Mouse (Mus musculus) limb, embryonic 13.5 days (tissue): Measurements from ENCODE around the gene Rab2b. TPM values are rescaled to one million over a fixed set of nuclear protein-coding genes. Genes with fewer than 3 reads are reported as not detected.

ENCODE experiments used
- ATAC-seq: fragments of 200-750 bp; cut with Nextera tagmentation; 2 replicates; pipeline ENCODE4 v1.8.0; 2017; ENCODE audit warnings: low read depth, moderate number of reproducible peaks, moderate TSS enrichment; ENCODE audit not compliant: low FRiP score
- H3K27ac ChIP-seq: fragments of 300-500 bp; sonication (generic); 2 replicates; pipeline ENCODE4 v1.5.1; 2015; ENCODE audit warnings: inconsistent platforms, mild to moderate bottlenecking, moderate library complexity
- H3K27me3 ChIP-seq: fragments of 300-500 bp; sonication (generic); 2 replicates; pipeline ENCODE4 v1.6.1; 2015; ENCODE audit warnings: mild to moderate bottlenecking, inconsistent platforms
- H3K36me3 ChIP-seq: fragments of 300-500 bp; sonication (generic); 2 replicates; pipeline ENCODE4 v1.6.1; 2015; ENCODE audit warnings: inconsistent platforms, mild to moderate bottlenecking, moderate library complexity
- H3K4me1 ChIP-seq: fragments of 300-500 bp; sonication (generic); 2 replicates; pipeline ENCODE4 v1.6.1; 2015; ENCODE audit warnings: inconsistent platforms
- H3K4me2 ChIP-seq: fragments of 300-500 bp; sonication (generic); replicated peaks from 2 replicates; pipeline ENCODE4 v1.6.1; 2015; ENCODE audit warnings: inconsistent platforms, mild to moderate bottlenecking, moderate library complexity
- H3K4me3 ChIP-seq: fragments of 300-500 bp; sonication (generic); 2 replicates; pipeline ENCODE4 v1.5.1; 2015; ENCODE audit warnings: moderate library complexity, mild to moderate bottlenecking, inconsistent platforms
- H3K9ac ChIP-seq: fragments of 300-500 bp; sonication (generic); 2 replicates; pipeline ENCODE4 v1.6.1; 2015; ENCODE audit warnings: mild to moderate bottlenecking, inconsistent platforms
- H3K9me3 ChIP-seq: fragments of 300-500 bp; sonication (generic); 2 replicates; pipeline ENCODE4 v1.6.1; 2016; ENCODE audit warnings: inconsistent platforms
- WGBS: fragments of 180-500 bp; shearing (Covaris S2); methylation state at CpG from one replicate; pipeline ENCODE4 v1.1.7; 2015; 5-methylcytosine and 5-hydroxymethylcytosine counted together
- polyA plus RNA-seq: library from polyadenylated mRNA; unstranded; fragments of >200 nt; fragmentation: Nextera tagmentation; extraction: Ambion mirVana; gene quantifications from 2 replicates; pipeline ENCODE4 v1.2.1, GENCODE M21; 2015

Gene Rab2b
- polyA plus RNA-seq, 1 experiment from 2014 or later = 25.9 TPM

DNA sequence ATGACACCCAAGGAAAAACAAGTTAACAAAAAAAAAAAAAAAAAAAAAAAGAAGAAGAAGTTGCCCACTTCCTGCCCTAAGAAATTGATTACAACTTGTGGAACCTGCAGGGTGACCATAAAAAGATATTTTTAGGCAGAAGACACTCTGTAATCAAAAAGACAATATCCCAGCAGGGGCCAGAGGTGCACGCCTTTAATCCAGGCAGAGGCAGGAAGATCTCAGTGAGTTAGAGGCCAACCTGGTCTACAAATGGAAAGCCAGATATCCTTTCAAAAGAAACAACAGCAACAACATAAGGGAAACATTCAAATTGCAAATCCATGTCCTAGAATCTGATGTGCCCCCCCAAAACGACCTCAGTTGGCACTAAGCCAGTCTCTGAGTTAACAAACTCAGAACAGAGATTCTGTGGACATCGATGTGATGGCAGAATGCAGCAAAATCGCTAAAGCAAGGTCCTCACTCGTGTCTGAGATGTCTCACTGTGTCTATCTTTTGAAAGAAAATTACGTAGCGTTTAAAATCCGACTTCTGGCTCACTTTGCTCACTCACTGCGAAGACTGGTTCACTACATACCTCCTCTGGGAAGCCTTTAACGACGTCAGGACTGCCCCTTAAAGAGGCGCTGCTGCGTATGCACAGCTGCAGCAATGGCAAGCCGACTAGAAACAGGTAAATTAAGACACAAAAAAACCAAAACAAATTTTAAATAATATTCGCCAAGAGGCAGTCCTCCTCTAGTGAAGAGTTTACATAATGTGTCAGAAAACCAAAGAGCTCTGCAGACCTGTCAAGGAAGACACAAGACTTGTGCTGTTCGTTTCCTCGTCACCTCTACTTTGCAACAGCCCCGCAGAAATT, 22.8 kb downstream of the Rab2b start:
- H3K4me2 ChIP-seq = peak overlapping the region; percentile 86
- H3K9ac ChIP-seq = peak overlapping the region; percentile 92
- H3K9me3 ChIP-seq = no peaks in the 10 kb centered on the region
- H3K4me3 ChIP-seq = peak overlapping the region; percentile 84
- WGBS = 6% methylated on average over 18 of the region's 18 CpGs
- no peak for ATAC-seq
- no peaks in the 10 kb centered on the region for H3K27me3 ChIP-seq
- peaks cover 9% of the 10 kb centered on the region for H3K36me3 ChIP-seq
- peak overlapping the region; percentile 95 for H3K27ac ChIP-seq
- H3K4me1 ChIP-seq = peaks cover 12% of the 10 kb centered on the region

DNA sequence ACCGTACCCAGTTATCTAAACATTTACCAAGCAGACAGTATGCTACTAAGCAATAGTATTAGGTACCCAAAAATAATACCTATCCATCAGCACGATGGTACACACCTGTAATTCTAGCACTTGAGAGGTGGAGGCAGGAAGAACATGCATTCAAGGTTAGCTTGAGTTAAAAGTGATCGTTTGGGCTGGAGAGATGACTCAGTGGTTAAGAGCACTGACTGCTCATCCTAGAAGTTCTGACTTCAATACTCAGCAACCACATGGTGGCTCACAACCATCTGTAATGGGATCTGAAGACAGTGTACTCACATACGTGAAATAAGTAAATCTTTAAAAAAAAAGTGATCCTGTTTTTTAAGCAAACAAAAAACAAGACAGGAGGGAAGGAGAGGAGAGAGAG, 33.2 kb downstream of the Rab2b start:
- no peak for ATAC-seq
- Histone ChIP-seq H3K27ac (no peak overlapping the region), H3K27me3 (no peaks in the 10 kb centered on the region), H3K36me3 (0 out of 2 replicates have a peak, but pooled peaks cover 6% of the 10 kb centered on the region), H3K4me1 (peaks cover 15% of the 10 kb centered on the region), H3K9ac (no peak overlapping the region), H3K4me2 (no peak overlapping the region), H3K4me3 (no peak overlapping the region), H3K9me3 (no peaks in the 10 kb centered on the region)
- WGBS = 77% methylated on average over 4 of the region's 4 CpGs

DNA sequence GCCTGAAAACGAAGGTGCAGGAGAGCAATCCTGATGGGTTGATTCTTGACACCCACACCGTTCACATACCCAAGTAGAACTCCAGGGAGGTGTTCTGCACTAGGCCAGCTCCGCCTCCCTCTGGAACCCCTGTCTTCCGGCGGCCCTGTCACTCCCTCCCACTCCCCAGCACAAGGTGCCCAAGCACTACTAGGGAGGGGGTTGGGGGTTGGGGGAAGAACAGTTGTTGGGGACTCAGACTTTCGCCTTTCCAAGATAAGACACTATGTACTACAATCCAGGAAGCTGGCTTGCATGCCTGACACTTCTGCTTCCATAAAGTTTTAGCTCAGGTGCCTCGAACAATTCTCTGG, 34.7 kb downstream of the Rab2b start:
- 11% methylated on average over 7 of the region's 7 CpGs for whole genome bisulfite sequencing
- no peaks in the 10 kb centered on the region for H3K9me3 ChIP-seq
- peaks cover 15% of the 10 kb centered on the region for H3K4me1 ChIP-seq
- no peaks in the 10 kb centered on the region for H3K27me3 ChIP-seq
- peak overlapping the region; percentile 79 for H3K4me2 ChIP-seq
- peaks cover 4% of the 10 kb centered on the region; the same call in 1 of the 2 replicates for H3K36me3 ChIP-seq
- peak overlapping the region; percentile 75 for H3K4me3 ChIP-seq
- H3K27ac ChIP-seq = peak overlapping the region; percentile 52; the same call in 1 of the 2 replicates
- no peak; the same call in 1 of the 2 replicates for ATAC-seq
- H3K9ac ChIP-seq = peak overlapping the region; percentile 80

DNA sequence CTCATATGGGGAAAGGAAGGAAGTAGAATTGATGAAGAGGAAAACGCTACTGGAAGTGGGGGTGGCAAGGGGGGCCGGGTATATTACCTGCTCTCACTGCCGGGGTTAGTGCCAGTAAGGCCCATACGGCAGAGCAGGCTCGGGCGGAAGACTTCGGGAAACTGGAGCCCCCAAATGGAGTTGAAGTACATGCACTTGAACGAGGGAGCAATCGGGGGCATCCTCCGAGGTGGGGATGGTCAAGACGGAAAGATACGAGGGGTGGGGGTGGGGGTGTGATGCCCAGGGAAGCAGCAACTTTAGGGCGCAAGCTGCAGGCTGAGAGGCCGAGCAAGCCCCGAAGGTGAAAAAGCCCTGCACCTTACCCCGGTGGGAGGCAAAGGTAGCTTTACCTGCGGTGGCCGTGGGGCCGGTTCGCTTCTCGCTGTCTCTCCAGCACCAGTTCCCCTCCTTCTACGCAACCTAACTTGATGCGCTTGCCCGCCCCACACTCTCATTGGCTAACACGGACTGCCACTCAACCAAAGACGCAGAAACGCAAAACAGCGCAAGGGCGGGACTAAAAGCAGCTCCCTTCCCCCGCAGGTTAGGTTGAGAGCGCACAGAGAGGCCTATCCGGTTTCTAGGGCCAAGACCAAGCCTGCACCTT, 35.2 kb downstream of the Rab2b start:
- Histone ChIP-seq H3K9me3 (no peaks in the 10 kb centered on the region), H3K27ac (peak overlapping the region; percentile 52; the same call in 1 of the 2 replicates), H3K4me1 (peaks cover 15% of the 10 kb centered on the region), H3K9ac (peak overlapping the region; percentile 85), H3K27me3 (no peaks in the 10 kb centered on the region), H3K4me3 (peak overlapping the region; percentile 75), H3K36me3 (peaks cover 4% of the 10 kb centered on the region; the same call in 1 of the 2 replicates), H3K4me2 (peak overlapping the region; percentile 79)
- under 1% methylated on average over 32 of the region's 32 CpGs for WGBS
- peak; percentile 100 for ATAC-seq

DNA sequence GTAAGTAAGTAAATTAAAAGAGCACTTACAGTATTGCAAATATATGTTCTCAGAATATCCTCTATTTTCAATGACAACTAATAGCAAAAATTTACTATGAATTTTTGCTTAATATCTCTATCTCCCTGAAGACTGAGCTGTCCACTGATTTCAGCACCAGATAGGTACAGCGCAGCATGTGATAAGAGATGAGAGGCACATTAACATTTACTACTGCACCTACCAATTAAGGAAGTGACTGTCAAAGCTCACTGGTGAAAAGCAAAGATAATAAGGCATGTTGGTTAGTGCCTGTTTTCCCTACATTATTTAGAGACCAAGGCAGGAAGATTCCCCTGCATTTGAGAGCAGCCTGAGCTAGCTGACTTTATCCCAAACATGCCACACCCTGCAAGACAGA, 43.1 kb downstream of the Rab2b start:
- no peaks in the 10 kb centered on the region for H3K9me3 ChIP-seq
- H3K27me3 ChIP-seq = no peaks in the 10 kb centered on the region
- 95% methylated on average over 1 of the region's 1 CpGs for WGBS
- no peak overlapping the region for H3K9ac ChIP-seq
- H3K36me3 ChIP-seq = peaks cover 69% of the 10 kb centered on the region
- no peak overlapping the region for H3K27ac ChIP-seq
- ATAC-seq = no peak
- H3K4me3 ChIP-seq = no peak overlapping the region
- H3K4me2 ChIP-seq = no peak overlapping the region
- H3K4me1 ChIP-seq = no peaks in the 10 kb centered on the region

DNA sequence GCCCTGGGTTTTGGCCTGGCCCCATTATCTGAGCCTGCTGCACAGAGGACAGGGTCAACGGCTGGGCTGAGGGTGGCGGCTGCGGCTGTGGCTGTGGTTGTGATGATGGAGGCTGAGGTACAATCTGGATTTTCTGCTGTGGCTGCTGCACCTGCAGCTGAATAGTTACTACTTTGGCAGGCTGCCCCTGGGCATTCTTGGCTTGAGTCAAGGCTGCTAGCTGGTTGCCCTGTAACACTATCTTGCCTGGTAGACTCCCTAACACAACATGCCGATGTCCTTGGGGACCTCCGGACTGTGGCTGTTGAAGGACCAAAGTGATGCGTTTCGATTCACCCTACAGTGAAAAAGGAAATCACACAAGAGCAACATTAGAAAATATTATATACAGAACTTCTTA, 44.2 kb downstream of the Rab2b start:
- WGBS = 93% methylated on average over 7 of the region's 7 CpGs
- no peaks in the 10 kb centered on the region for H3K9me3 ChIP-seq
- H3K27me3 ChIP-seq = no peaks in the 10 kb centered on the region

DNA sequence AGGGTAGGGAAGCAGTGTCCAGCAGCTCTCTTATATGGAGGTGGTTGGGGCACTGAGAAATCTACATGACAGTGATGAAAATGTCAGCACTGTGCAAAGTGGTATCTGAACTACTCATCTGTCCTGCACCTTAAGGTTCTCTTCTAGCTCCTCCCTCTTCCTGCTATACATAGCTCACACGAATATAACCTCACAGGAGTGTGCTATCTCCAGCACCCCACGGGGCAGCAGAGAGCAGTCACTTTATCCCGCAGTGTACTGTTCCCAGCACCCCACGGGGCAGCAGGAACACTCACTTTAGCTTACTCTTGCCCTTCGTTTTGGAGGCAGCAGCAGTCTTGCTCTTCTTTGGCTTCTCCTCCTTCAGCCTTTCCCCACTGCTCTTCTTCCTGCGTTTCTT, 47.1 kb downstream of the Rab2b start:
- WGBS = 82% methylated on average over 6 of the region's 6 CpGs
- ATAC-seq = no peak
- no peak overlapping the region for H3K4me2 ChIP-seq
- H3K4me1 ChIP-seq = no peaks in the 10 kb centered on the region
- H3K9me3 ChIP-seq = no peaks in the 10 kb centered on the region
- no peak overlapping the region for H3K9ac ChIP-seq
- peaks cover 97% of the 10 kb centered on the region for H3K36me3 ChIP-seq
- H3K27me3 ChIP-seq = no peaks in the 10 kb centered on the region
- no peak overlapping the region for H3K27ac ChIP-seq
- no peak overlapping the region for H3K4me3 ChIP-seq

More for the DNA sequence above, 44.2 kb downstream of the Rab2b start:
- H3K27ac ChIP-seq = no peak overlapping the region
- H3K9ac ChIP-seq = no peak overlapping the region
- no peak for ATAC-seq
- H3K4me2 ChIP-seq = no peak overlapping the region
- no peak overlapping the region for H3K4me3 ChIP-seq
- H3K4me1 ChIP-seq = no peaks in the 10 kb centered on the region
- H3K36me3 ChIP-seq = peaks cover 77% of the 10 kb centered on the region

DNA sequence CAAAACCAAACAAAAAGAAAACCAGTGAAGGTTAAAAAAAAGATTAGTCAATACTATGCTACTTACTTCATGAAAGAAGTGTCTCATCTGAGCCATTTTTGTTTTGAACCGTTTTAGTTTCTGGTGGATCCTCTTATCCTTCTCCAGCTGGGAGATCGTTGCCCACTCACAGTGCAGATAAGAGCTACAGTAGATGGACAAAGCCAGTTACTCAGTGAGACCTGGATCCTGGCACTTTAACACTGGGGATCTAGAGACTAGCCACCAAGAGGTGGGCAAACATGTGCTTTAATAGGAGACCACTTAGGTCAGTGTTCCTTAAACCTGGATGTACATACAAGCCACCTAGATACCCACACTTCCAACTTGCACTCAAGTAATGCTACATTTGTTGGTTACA, 53.4 kb downstream of the Rab2b start:
- Histone ChIP-seq H3K27me3 (no peaks in the 10 kb centered on the region), H3K4me2 (no peak overlapping the region), H3K27ac (no peak overlapping the region), H3K9ac (no peak overlapping the region), H3K4me3 (no peak overlapping the region), H3K4me1 (no peaks in the 10 kb centered on the region), H3K36me3 (peaks cover 93% of the 10 kb centered on the region), H3K9me3 (no peaks in the 10 kb centered on the region)
- 93% methylated on average over 2 of the region's 2 CpGs for WGBS
- ATAC-seq = no peak

DNA sequence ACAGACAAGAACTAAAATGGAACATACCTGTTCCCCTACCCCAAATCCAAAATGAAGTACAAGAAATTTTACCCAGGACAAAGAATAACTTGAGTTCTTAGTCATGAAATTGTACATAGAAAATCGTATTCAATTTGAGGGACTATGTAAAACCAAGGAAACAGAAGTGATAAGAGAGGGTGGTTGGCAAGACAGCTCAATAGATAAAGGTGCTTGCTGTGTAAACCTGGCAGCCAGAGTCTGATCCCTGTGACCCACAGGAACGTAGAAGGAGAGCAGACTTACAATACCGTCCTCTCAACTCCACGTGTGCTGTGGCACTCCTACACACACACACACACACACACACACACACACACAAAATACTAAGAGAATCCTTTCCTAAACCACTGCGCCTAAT, 62.1 kb downstream of the Rab2b start:
- Histone ChIP-seq H3K27me3 (no peaks in the 10 kb centered on the region), H3K4me1 (no peaks in the 10 kb centered on the region), H3K9me3 (no peaks in the 10 kb centered on the region), H3K4me2 (no peak overlapping the region), H3K4me3 (no peak overlapping the region), H3K9ac (no peak overlapping the region), H3K27ac (no peak overlapping the region), H3K36me3 (peaks cover 92% of the 10 kb centered on the region)
- no peak for ATAC-seq
- 92% methylated on average over 5 of the region's 5 CpGs for WGBS

Other genes with a start within 250 kb of the Rab2b start
- gene Olfr221, start 237.1 kb downstream of the Rab2b start, polyA plus RNA-seq = not detected in 2 replicates
- gene Hnrnpc, start 175.5 kb downstream of the Rab2b start, polyA plus RNA-seq = 759 and 771 TPM in 2 replicates
- gene Rpgrip1, start 168.8 kb downstream of the Rab2b start, polyA plus RNA-seq = 90.3 and 90.4 TPM in 2 replicates
- 72.3 and 74.0 TPM in 2 replicates for gene Supt16, start 82.1 kb downstream of the Rab2b start, polyA plus RNA-seq
- gene Chd8, start 21.8 kb downstream of the Rab2b start, polyA plus RNA-seq = 36.6 and 50.3 TPM in 2 replicates
- 47.9 and 48.2 TPM in 2 replicates for gene Tox4, start 399 bp downstream of the Rab2b start, polyA plus RNA-seq
- 49.3 and 51.2 TPM in 2 replicates for gene Mettl3, start 25.6 kb upstream of the Rab2b start, polyA plus RNA-seq
- gene Sall2, start 49.2 kb upstream of the Rab2b start, polyA plus RNA-seq = 24.3 and 27.0 TPM in 2 replicates
- gene Olfr1513, start 76.9 kb upstream of the Rab2b start, polyA plus RNA-seq = 0.05 TPM in 1 of 2 replicates, not detected in the other
- gene Olfr1512, start 99.6 kb upstream of the Rab2b start, polyA plus RNA-seq = not detected in 2 replicates
- not detected in 2 replicates for gene Olfr1511, start 117.8 kb upstream of the Rab2b start, polyA plus RNA-seq
- not detected in 2 replicates for gene Olfr1510, start 134.8 kb upstream of the Rab2b start, polyA plus RNA-seq
- gene Olfr1509, start 163.4 kb upstream of the Rab2b start, polyA plus RNA-seq = not detected in 2 replicates
- not detected in 2 replicates for gene Olfr1508, start 187.9 kb upstream of the Rab2b start, polyA plus RNA-seq
- not detected in 2 replicates for gene Olfr1507, start 216.2 kb upstream of the Rab2b start, polyA plus RNA-seq